ENCODE assay signal across 12 mouse cellular contexts in genomic region chr10:117335649-117336048, GRCm38 (mm10). TPM values are rescaled to one million over a fixed set of nuclear protein-coding genes. Genes with fewer than 3 reads are reported as not detected.
DNase-seq lines count a peak whose midpoint lies in the region; ATAC-seq and TF ChIP-seq lines count a peak whose summit lies in the region.
"Had no signal": no experiment of that assay in that cellular context is flagged by ENCODE, and none has a peak within 500 bp of the region (broad histone marks: within the 10 kb centered on the region; RNA-seq: fewer than 3 reads in every experiment).

No protein-coding gene starts in this region.

- H3K9ac ChIP-seq in forebrain, embryonic 11.5 days (ENCODE audit: low read length), result no peak overlapping the region
- no peak overlapping the region for H3K9ac ChIP-seq in forebrain, embryonic 12.5 days
- H3K9ac ChIP-seq in limb, embryonic 11.5 days (ENCODE audit: low read length), result no peak overlapping the region
- H3K9ac ChIP-seq in hindbrain, embryonic 12.5 days, result no peak overlapping the region
- H3K9ac ChIP-seq: liver, embryonic 14.5 days had no signal

- H3K4me2 ChIP-seq in forebrain, embryonic 11.5 days (ENCODE audit: low read depth, low read length, severe bottlenecking), result no peak overlapping the region
- no peak overlapping the region for H3K4me2 ChIP-seq in forebrain, embryonic 12.5 days
- no peak overlapping the region for H3K4me2 ChIP-seq in limb, embryonic 11.5 days (ENCODE audit: low read depth, severe bottlenecking)
- no peak overlapping the region for H3K4me2 ChIP-seq in hindbrain, embryonic 12.5 days (replicated peaks)
- no peak overlapping the region for H3K4me2 ChIP-seq in myocyte (ENCODE audit: low read depth)

- H3K9me3 ChIP-seq in forebrain, embryonic 11.5 days (ENCODE audit: control insufficient read depth, low read length), result no peaks in the 10 kb centered on the region
- H3K9me3 ChIP-seq in forebrain, embryonic 12.5 days, result no peaks in the 10 kb centered on the region
- no peaks in the 10 kb centered on the region for H3K9me3 ChIP-seq in limb, embryonic 11.5 days (ENCODE audit: control insufficient read depth, low read length)
- no peaks in the 10 kb centered on the region for H3K9me3 ChIP-seq in limb, embryonic 10.5 days (replicated peaks)
- H3K9me3 ChIP-seq in hindbrain, embryonic 12.5 days (replicated peaks), result no peaks in the 10 kb centered on the region

- H3K27ac ChIP-seq in forebrain, embryonic 11.5 days (ENCODE audit: low read depth, low read length), result no peak overlapping the region
- H3K27ac ChIP-seq in forebrain, embryonic 12.5 days, result no peak overlapping the region
- 0 out of 2 replicates have a peak overlapping the region, but pooled peaks have one; percentile 5 for H3K27ac ChIP-seq in limb, embryonic 11.5 days (replicated peaks; ENCODE audit: low read depth, low read length)
- no peak overlapping the region for H3K27ac ChIP-seq in limb, embryonic 10.5 days
- H3K27ac ChIP-seq in hindbrain, embryonic 12.5 days, result no peak overlapping the region
- H3K27ac ChIP-seq: liver, embryonic 14.5 days had no signal

- no peak for TF ChIP-seq POLR2A in myocyte (IDR thresholded peaks at IDR 0.05; ENCODE audit: insufficient read length, low read depth)

- no peaks in the 10 kb centered on the region for H3K36me3 ChIP-seq in forebrain, embryonic 11.5 days (ENCODE audit: control insufficient read depth, insufficient read depth, low read length)
- no peaks in the 10 kb centered on the region for H3K36me3 ChIP-seq in forebrain, embryonic 12.5 days (replicated peaks)
- no peaks in the 10 kb centered on the region for H3K36me3 ChIP-seq in limb, embryonic 11.5 days (ENCODE audit: control insufficient read depth, insufficient read depth, low read length)
- no peaks in the 10 kb centered on the region for H3K36me3 ChIP-seq in limb, embryonic 10.5 days
- H3K36me3 ChIP-seq in hindbrain, embryonic 12.5 days, result no peaks in the 10 kb centered on the region
- no peaks in the 10 kb centered on the region for H3K36me3 ChIP-seq in myocyte (ENCODE audit: control insufficient read depth, insufficient read depth)

- H3ac ChIP-seq in myocyte (ENCODE audit: control insufficient read depth, insufficient read length), result no peak overlapping the region

- no peaks in the 10 kb centered on the region for H3K27me3 ChIP-seq in forebrain, embryonic 11.5 days (ENCODE audit: control insufficient read depth, insufficient read depth, low read length)
- H3K27me3 ChIP-seq in forebrain, embryonic 12.5 days, result no peaks in the 10 kb centered on the region
- H3K27me3 ChIP-seq in limb, embryonic 11.5 days (ENCODE audit: control insufficient read depth, insufficient read depth, low read length), result no peaks in the 10 kb centered on the region
- H3K27me3 ChIP-seq in limb, embryonic 10.5 days (ENCODE audit: low read depth, poor library complexity, severe bottlenecking), result no peaks in the 10 kb centered on the region
- H3K27me3 ChIP-seq in hindbrain, embryonic 12.5 days, result no peaks in the 10 kb centered on the region
- no peaks in the 10 kb centered on the region for H3K27me3 ChIP-seq in myocyte (ENCODE audit: control insufficient read depth, insufficient read depth, insufficient read length)

- H3K4me1 ChIP-seq in forebrain, embryonic 11.5 days (replicated peaks; ENCODE audit: control insufficient read depth, insufficient read depth, low read length), result no peaks in the 10 kb centered on the region
- H3K4me1 ChIP-seq in forebrain, embryonic 12.5 days, result peaks cover 2% of the 10 kb centered on the region; the same call in 1 of the 2 replicates
- H3K4me1 ChIP-seq in limb, embryonic 11.5 days (ENCODE audit: control insufficient read depth, insufficient read depth, low read length), result no peaks in the 10 kb centered on the region
- H3K4me1 ChIP-seq in limb, embryonic 10.5 days, result no peaks in the 10 kb centered on the region
- H3K4me1 ChIP-seq in hindbrain, embryonic 12.5 days, result no peaks in the 10 kb centered on the region

- no peak overlapping the region for H3K4me3 ChIP-seq in forebrain, embryonic 11.5 days (ENCODE audit: low read depth, low read length)
- H3K4me3 ChIP-seq in forebrain, embryonic 12.5 days (replicated peaks), result no peak overlapping the region
- no peak overlapping the region for H3K4me3 ChIP-seq in limb, embryonic 11.5 days (ENCODE audit: low read depth, low read length)
- H3K4me3 ChIP-seq in limb, embryonic 10.5 days, result no peak overlapping the region
- no peak overlapping the region for H3K4me3 ChIP-seq in hindbrain, embryonic 12.5 days
- H3K4me3 ChIP-seq in myocyte, result no peak overlapping the region

- 43% methylated on average over 4 of the region's 4 CpGs for WGBS in forebrain, embryonic 11.5 days
- 37% methylated on average over 4 of the region's 4 CpGs for WGBS in forebrain, embryonic 12.5 days
- 54% methylated on average over 4 of the region's 4 CpGs for WGBS in limb, embryonic 11.5 days
- 59% methylated on average over 4 of the region's 4 CpGs for WGBS in limb, embryonic 10.5 days
- 36% methylated on average over 4 of the region's 4 CpGs for WGBS in hindbrain, embryonic 12.5 days

- peak; percentile 67 for ATAC-seq in forebrain, embryonic 11.5 days (replicated peaks; ENCODE audit: low FRiP score)
- ATAC-seq in forebrain, embryonic 12.5 days (ENCODE audit: low FRiP score), result no peak; the same call in 1 of the 2 replicates
- no peak for ATAC-seq in limb, embryonic 11.5 days (ENCODE audit: insufficient number of reproducible peaks, low FRiP score, low TSS enrichment, low read depth)
- ATAC-seq in hindbrain, embryonic 12.5 days (ENCODE audit: low FRiP score), result peak; percentile 47; the same call in 1 of the 2 replicates

- no peak for DNase-seq in forebrain, embryonic 11.5 days (ENCODE audit: low spot score)
- no peak for DNase-seq in limb, embryonic 11.5 days (ENCODE audit: low spot score)
- no peak for DNase-seq in limb, embryonic 10.5 days (ENCODE audit: low spot score)
- DNase-seq in layer of hippocampus, postnatal 36 days, result no peak
- DNase-seq in spleen, postnatal 14 days (ENCODE audit: low spot score in 2 of 2), result no peak
- DNase-seq: adrenal gland, postnatal 14 days; cerebellum, adult 9-10 months had no signal

- no peaks in the 10 kb centered on the region for H3K79me2 ChIP-seq in myocyte (ENCODE audit: control insufficient read depth, insufficient read depth)

TF ChIP-seq in myocyte, 11 proteins besides CTCF, POLR2A, EP300 and RAD21:
- TF ChIP-seq MAX (IDR thresholded peaks at IDR 0.05; ENCODE audit: low read depth) (no peak), POLR2AphosphoS2 (IDR thresholded peaks at IDR 0.05; ENCODE audit: insufficient read length, low read depth) (peak; percentile 44)

RNA-seq across cellular contexts. Expression of gene Lyz1, which starts 43.0 kb away (rescaled TPM):
- not detected in 2 replicates for polyA plus RNA-seq in forebrain, embryonic 11.5 days (2014; fragmentation: Nextera tagmentation; extraction: Ambion mirVana)
- polyA plus RNA-seq in forebrain, embryonic 12.5 days (2016; fragmentation: Nextera tagmentation; extraction: Ambion mirVana), result not detected in 2 replicates
- not detected in 2 replicates for polyA plus RNA-seq in limb, embryonic 11.5 days (2014; fragmentation: Nextera tagmentation; extraction: Ambion mirVana)
- polyA plus RNA-seq in limb, embryonic 10.5 days (2016; fragmentation: Nextera tagmentation; extraction: Ambion mirVana), result not detected in 2 replicates
- not detected in 2 replicates for polyA plus RNA-seq in hindbrain, embryonic 12.5 days (2016; fragmentation: Nextera tagmentation; extraction: Ambion mirVana)
- polyA plus RNA-seq in myocyte (2012; fragmentation: generic; extraction: Trizol), result not detected
- total RNA-seq in layer of hippocampus, postnatal 36 days (2021), result 1 to 10 TPM in 1 of 2 experiments, under 1 TPM in 1; 1.00 to 1.3 TPM
- total RNA-seq: MEL had no signal

RNA-seq across cellular contexts. Expression of gene Cpsf6, which starts 44.2 kb away (rescaled TPM):
- polyA plus RNA-seq in forebrain, embryonic 11.5 days (2014; fragmentation: Nextera tagmentation; extraction: Ambion mirVana), result 275 and 282 TPM in 2 replicates
- polyA plus RNA-seq in forebrain, embryonic 12.5 days (2016; fragmentation: Nextera tagmentation; extraction: Ambion mirVana), result 301 and 313 TPM in 2 replicates
- polyA plus RNA-seq in limb, embryonic 11.5 days (2014; fragmentation: Nextera tagmentation; extraction: Ambion mirVana), result 225 and 251 TPM in 2 replicates
- polyA plus RNA-seq in limb, embryonic 10.5 days (2016; fragmentation: Nextera tagmentation; extraction: Ambion mirVana), result 230 and 235 TPM in 2 replicates
- 231 and 248 TPM in 2 replicates for polyA plus RNA-seq in hindbrain, embryonic 12.5 days (2016; fragmentation: Nextera tagmentation; extraction: Ambion mirVana)
- 21.8 TPM for polyA plus RNA-seq in myocyte (2012; fragmentation: generic; extraction: Trizol)
- total RNA-seq in layer of hippocampus, postnatal 36 days (2021), result 100 to 1,000 TPM; 119 TPM

RNA-seq across cellular contexts. Expression of gene Lyz2, which starts 53.5 kb away (rescaled TPM):
- 10.8 and 11.1 TPM in 2 replicates for polyA plus RNA-seq in forebrain, embryonic 11.5 days (2014; fragmentation: Nextera tagmentation; extraction: Ambion mirVana)
- polyA plus RNA-seq in forebrain, embryonic 12.5 days (2016; fragmentation: Nextera tagmentation; extraction: Ambion mirVana), result 7.7 and 9.1 TPM in 2 replicates
- polyA plus RNA-seq in limb, embryonic 11.5 days (2014; fragmentation: Nextera tagmentation; extraction: Ambion mirVana), result 10.0 and 11.7 TPM in 2 replicates
- 6.8 and 8.7 TPM in 2 replicates for polyA plus RNA-seq in limb, embryonic 10.5 days (2016; fragmentation: Nextera tagmentation; extraction: Ambion mirVana)
- polyA plus RNA-seq in hindbrain, embryonic 12.5 days (2016; fragmentation: Nextera tagmentation; extraction: Ambion mirVana), result 16.9 and 17.5 TPM in 2 replicates
- 0.08 TPM for polyA plus RNA-seq in myocyte (2012; fragmentation: generic; extraction: Trizol)
- total RNA-seq in layer of hippocampus, postnatal 36 days (2021), result 10 to 100 TPM; 11.2 to 12.7 TPM
- total RNA-seq: MEL had no signal

Comparison
In these comparisons a context has a peak if more than half of its experiments do, and no peak if none do; other contexts are left out.
1. ATAC-seq: peak in forebrain, embryonic 11.5 days (single experiment) and hindbrain, embryonic 12.5 days (single experiment); none in forebrain, embryonic 12.5 days (single experiment) and limb, embryonic 11.5 days (single experiment).